Mouse (Mus musculus) gastrocnemius, postnatal 14 days (tissue): Measurements from ENCODE around the gene Mgam. TPM values are rescaled to one million over a fixed set of nuclear protein-coding genes. Genes with fewer than 3 reads are reported as not detected.
"Not testable (repeated sequence)": the region's sequence is repeated elsewhere in the genome, so short reads cannot be mapped to it uniquely, and the experiment has no call there.

Source experiments
- DNase-seq: peaks from one replicate; pipeline ENCODE4 v3.0.0; 2021; ENCODE audit warnings: mixed read lengths
- intact Hi-C: fragments of 180-260 bp; cut with DNase I; formaldehyde crosslinking; loops from one replicate; pipeline ENCODE4 v1.15.1; 2025; ENCODE audit warnings: low total_unique reads
- long read RNA-seq, 2 experiments: library from polyadenylated mRNA; stranded (forward); transcript quantifications; one replicate each; pipeline ENCODE4 v2.0.0; 2021
- total RNA-seq, 2 experiments: library from RNA; stranded (reverse); gene quantifications; 2 replicates each; pipeline ENCODE4 v1.2.3; 2021

Gene Mgam
- total RNA-seq = under 1 TPM; 0.47 to 0.49 TPM
- long read RNA-seq, experiment 1 = 0 reads
- long read RNA-seq, experiment 2 = 0 reads

- DNase-seq = no peak
- intact Hi-C loops = no loop called here
Measured at GRCm38 (mm10) chr6:40628406-40629000, at the start of gene Mgam. TSS of gene Mgam (plus strand) at chr6:40628831.

GRCm38 (mm10) chr6:40584336-40584735 lies 44.3 kb upstream of the Mgam start:
- DNase-seq = no peak
- intact Hi-C loops = no loop called here

- intact Hi-C loops = no loop called here
- DNase-seq = no peak
Measured at GRCm38 (mm10) chr6:40585645-40586044, 43.0 kb upstream of the Mgam start, which contains the start of gene Clec5a. TSS of gene Clec5a (minus strand) at chr6:40585821.

- no peak for DNase-seq
- intact Hi-C loops = no loop called here
Measured at GRCm38 (mm10) chr6:40588346-40588745, 40.3 kb upstream of the Mgam start.

- intact Hi-C loops = no loop called here
- DNase-seq = no peak
Measured at GRCm38 (mm10) chr6:40594804-40595550, 33.7 kb upstream of the Mgam start.

- DNase-seq, intact Hi-C loops: not testable (repeated sequence)
Measured at GRCm38 (mm10) chr6:40598546-40598945, 30.1 kb upstream of the Mgam start.

GRCm38 (mm10) chr6:40607431-40607830 lies 21.2 kb upstream of the Mgam start:
- no peak for DNase-seq
- intact Hi-C loops = no loop called here

GRCm38 (mm10) chr6:40610244-40610643 lies 18.4 kb upstream of the Mgam start:
- intact Hi-C loops = no loop called here

GRCm38 (mm10) chr6:40613260-40613852 lies 15.3 kb upstream of the Mgam start, which contains the start of gene Tas2r138:
TSS of gene Tas2r138 (minus strand) at chr6:40613310.
- intact Hi-C loops = no loop called here
- DNase-seq = no peak

More at GRCm38 (mm10) chr6:40610244-40610643, 18.4 kb upstream of the Mgam start:
- DNase-seq = no peak

GRCm38 (mm10) chr6:40617965-40618364 lies 10.7 kb upstream of the Mgam start:
- peak; percentile 40 for DNase-seq
- intact Hi-C loops = loop anchor here (5.0 kb wide), 1 partner anchor 69 kb away; no protein-coding TSS in a partner anchor

GRCm38 (mm10) chr6:40626111-40626510 lies 2.5 kb upstream of the Mgam start:
- DNase-seq = no peak
- intact Hi-C loops = no loop called here

- intact Hi-C loops = no loop called here
- DNase-seq = no peak
Measured at GRCm38 (mm10) chr6:40634640-40635071, 6.0 kb downstream of the Mgam start.

- DNase-seq = no peak
- intact Hi-C loops = no loop called here
Measured at GRCm38 (mm10) chr6:40635559-40635958, 6.9 kb downstream of the Mgam start.

GRCm38 (mm10) chr6:40637755-40638154 lies 9.1 kb downstream of the Mgam start:
- no peak for DNase-seq
- intact Hi-C loops = no loop called here

GRCm38 (mm10) chr6:40640710-40641538 lies 12.3 kb downstream of the Mgam start:
- intact Hi-C loops = no loop called here
- no peak for DNase-seq

GRCm38 (mm10) chr6:40645701-40646100 lies 17.1 kb downstream of the Mgam start:
- DNase-seq = no peak
- intact Hi-C loops = no loop called here

GRCm38 (mm10) chr6:40650953-40651352 lies 22.3 kb downstream of the Mgam start:
- intact Hi-C loops = no loop called here
- no peak for DNase-seq

- intact Hi-C loops = no loop called here
- no peak for DNase-seq
Measured at GRCm38 (mm10) chr6:40660930-40661329, 32.3 kb downstream of the Mgam start.

GRCm38 (mm10) chr6:40689180-40689579 lies 60.5 kb downstream of the Mgam start:
- no peak for DNase-seq

More at GRCm38 (mm10) chr6:40689180-40689579, 60.5 kb downstream of the Mgam start:
- intact Hi-C loops = loop anchor here (5.0 kb wide), 1 partner anchor 72 kb away; no protein-coding TSS in a partner anchor
